Mouse (Mus musculus) heart, embryonic 10.5 days (tissue): Measurements from ENCODE around the gene Arhgef17. TPM values are rescaled to one million over a fixed set of nuclear protein-coding genes. Genes with fewer than 3 reads are reported as not detected.
"Not testable (repeated sequence)": the region's sequence is repeated elsewhere in the genome, so short reads cannot be mapped to it uniquely, and the experiment has no call there.

ENCODE experiments used
- DNase-seq: peaks from one replicate; pipeline ENCODE4 v3.0.0-alpha.2; 2017; ENCODE audit warnings: low spot score
- H3K27ac ChIP-seq: fragments of 300-500 bp; sonication (generic); 2 replicates; pipeline ENCODE4 v1.5.1; 2016; ENCODE audit warnings: mild to moderate bottlenecking
- H3K27me3 ChIP-seq: fragments of 300-500 bp; sonication (generic); 2 replicates; pipeline ENCODE4 v1.6.1; 2016; ENCODE audit warnings: mild to moderate bottlenecking; ENCODE audit not compliant: poor library complexity, insufficient read depth, severe bottlenecking
- H3K36me3 ChIP-seq: fragments of 300-500 bp; sonication (generic); 2 replicates; pipeline ENCODE4 v1.6.1; 2016; ENCODE audit warnings: mild to moderate bottlenecking, moderate library complexity
- H3K4me1 ChIP-seq: fragments of 300-500 bp; sonication (generic); 2 replicates; pipeline ENCODE4 v1.6.1; 2016; ENCODE audit warnings: mild to moderate bottlenecking
- H3K4me3 ChIP-seq: fragments of 300-500 bp; sonication (generic); 2 replicates; pipeline ENCODE4 v1.5.1; 2016; ENCODE audit warnings: mild to moderate bottlenecking, moderate library complexity
- H3K9me3 ChIP-seq: fragments of 300-500 bp; sonication (generic); 2 replicates; pipeline ENCODE4 v1.6.1; 2016; ENCODE audit warnings: mild to moderate bottlenecking, moderate library complexity
- WGBS: fragments of 180-500 bp; shearing (Covaris S2); methylation state at CpG from one replicate; pipeline ENCODE4 v1.1.7; 2016; 5-methylcytosine and 5-hydroxymethylcytosine counted together
- polyA plus RNA-seq: library from polyadenylated mRNA; unstranded; fragments of >200 nt; fragmentation: Nextera tagmentation; extraction: Ambion mirVana; gene quantifications from 2 replicates; pipeline ENCODE4 v1.2.1, GENCODE M21; 2016

Gene Arhgef17
- polyA plus RNA-seq, 1 experiment from 2014 or later: 10.1 TPM

GRCm38 (mm10) chr7:100860450-100860849 is 71.5 kb downstream of the Arhgef17 start:
- Histone ChIP-seq H3K9me3 (no peaks in the 10 kb centered on the region), H3K4me1 (peaks cover 64% of the 10 kb centered on the region), H3K27ac (peak overlapping the region; percentile 49; the same call in 1 of the 2 replicates), H3K27me3 (no peaks in the 10 kb centered on the region), H3K36me3 (no peaks in the 10 kb centered on the region), H3K4me3 (no peak overlapping the region; the same call in 1 of the 2 replicates)
- WGBS: 64% methylated on average over 3 of the region's 3 CpGs
- DNase-seq: peak; percentile 88

GRCm38 (mm10) chr7:100855795-100856573 is 75.9 kb downstream of the Arhgef17 start:
- no peak for DNase-seq
- no peaks in the 10 kb centered on the region for H3K9me3 ChIP-seq
- H3K27me3 ChIP-seq: no peaks in the 10 kb centered on the region
- WGBS: 58% methylated on average over 5 of the region's 5 CpGs
- H3K36me3 ChIP-seq: no peaks in the 10 kb centered on the region
- H3K4me3 ChIP-seq: no peak overlapping the region
- peaks cover 85% of the 10 kb centered on the region for H3K4me1 ChIP-seq
- peak overlapping the region; percentile 76 for H3K27ac ChIP-seq

GRCm38 (mm10) chr7:100855300-100855699 is 76.6 kb downstream of the Arhgef17 start:
- Histone ChIP-seq H3K4me1 (peaks cover 79% of the 10 kb centered on the region), H3K27me3 (no peaks in the 10 kb centered on the region), H3K9me3 (no peaks in the 10 kb centered on the region), H3K27ac (peak overlapping the region; percentile 76), H3K36me3 (no peaks in the 10 kb centered on the region), H3K4me3 (no peak overlapping the region)
- DNase-seq: no peak
- WGBS: 42% methylated on average over 4 of the region's 4 CpGs

- peaks cover 3% of the 10 kb centered on the region; the same call in 1 of the 2 replicates for H3K36me3 ChIP-seq
- H3K4me1 ChIP-seq: peaks cover 76% of the 10 kb centered on the region
- WGBS: 80% methylated on average over 5 of the region's 5 CpGs
- no peaks in the 10 kb centered on the region for H3K9me3 ChIP-seq
- H3K27ac ChIP-seq: peak overlapping the region; percentile 63
- no peak for DNase-seq
- H3K4me3 ChIP-seq: no peak overlapping the region
- H3K27me3 ChIP-seq: no peaks in the 10 kb centered on the region
These were observed 77.0 kb downstream of the Arhgef17 start for GRCm38 (mm10) chr7:100854861-100855260.

- peaks cover 73% of the 10 kb centered on the region for H3K4me1 ChIP-seq
- 38% methylated on average over 6 of the region's 6 CpGs for WGBS
- no peaks in the 10 kb centered on the region for H3K27me3 ChIP-seq
- peaks cover 7% of the 10 kb centered on the region; the same call in 1 of the 2 replicates for H3K36me3 ChIP-seq
- no peak overlapping the region for H3K4me3 ChIP-seq
- H3K27ac ChIP-seq: peak overlapping the region; percentile 63
- DNase-seq: no peak
- no peaks in the 10 kb centered on the region for H3K9me3 ChIP-seq
These were observed 77.6 kb downstream of the Arhgef17 start for GRCm38 (mm10) chr7:100854137-100854814.

GRCm38 (mm10) chr7:100853396-100853795 is 78.5 kb downstream of the Arhgef17 start:
- peaks cover 65% of the 10 kb centered on the region for H3K4me1 ChIP-seq
- 73% methylated on average over 3 of the region's 3 CpGs for WGBS

GRCm38 (mm10) chr7:100851481-100852356 is 80.2 kb downstream of the Arhgef17 start:
- H3K27ac ChIP-seq: peak overlapping the region; percentile 69
- H3K4me1 ChIP-seq: peaks cover 58% of the 10 kb centered on the region

More at GRCm38 (mm10) chr7:100853396-100853795, 78.5 kb downstream of the Arhgef17 start:
- DNase-seq: no peak
- H3K27me3 ChIP-seq: no peaks in the 10 kb centered on the region
- no peak overlapping the region for H3K4me3 ChIP-seq
- H3K9me3 ChIP-seq: no peaks in the 10 kb centered on the region
- H3K36me3 ChIP-seq: peaks cover 7% of the 10 kb centered on the region; the same call in 1 of the 2 replicates
- H3K27ac ChIP-seq: peak overlapping the region; percentile 63

GRCm38 (mm10) chr7:100849508-100849907 is 82.4 kb downstream of the Arhgef17 start:
- no peak for DNase-seq
- 87% methylated on average over 2 of the region's 2 CpGs for WGBS
- Histone ChIP-seq H3K9me3 (no peaks in the 10 kb centered on the region), H3K4me3 (no peak overlapping the region), H3K36me3 (peaks cover 20% of the 10 kb centered on the region; the same call in 1 of the 2 replicates), H3K27ac (no peak overlapping the region), H3K4me1 (peaks cover 51% of the 10 kb centered on the region), H3K27me3 (no peaks in the 10 kb centered on the region)

More at GRCm38 (mm10) chr7:100851481-100852356, 80.2 kb downstream of the Arhgef17 start:
- Histone ChIP-seq H3K36me3 (peaks cover 19% of the 10 kb centered on the region; the same call in 1 of the 2 replicates), H3K4me3 (no peak overlapping the region), H3K9me3 (no peaks in the 10 kb centered on the region), H3K27me3 (no peaks in the 10 kb centered on the region)
- 63% methylated on average over 9 of the region's 9 CpGs for WGBS
- no peak for DNase-seq

GRCm38 (mm10) chr7:100848744-100849143 is 83.2 kb downstream of the Arhgef17 start:
- 40% methylated on average over 6 of the region's 6 CpGs for WGBS
- H3K27me3 ChIP-seq: no peaks in the 10 kb centered on the region
- H3K36me3 ChIP-seq: peaks cover 20% of the 10 kb centered on the region; the same call in 1 of the 2 replicates
- H3K4me1 ChIP-seq: peaks cover 51% of the 10 kb centered on the region
- H3K4me3 ChIP-seq: no peak overlapping the region
- no peaks in the 10 kb centered on the region for H3K9me3 ChIP-seq
- DNase-seq: no peak
- no peak overlapping the region for H3K27ac ChIP-seq

- no peak for DNase-seq
- Histone ChIP-seq H3K9me3 (no peaks in the 10 kb centered on the region), H3K4me1 (peaks cover 36% of the 10 kb centered on the region), H3K27me3 (no peaks in the 10 kb centered on the region), H3K36me3 (peaks cover 24% of the 10 kb centered on the region), H3K4me3 (no peak overlapping the region), H3K27ac (no peak overlapping the region)
- 88% methylated on average over 6 of the region's 6 CpGs for WGBS
These were observed 84.8 kb downstream of the Arhgef17 start for GRCm38 (mm10) chr7:100847131-100847530.

GRCm38 (mm10) chr7:100846033-100846432 is 85.9 kb downstream of the Arhgef17 start:
- Histone ChIP-seq H3K36me3 (peaks cover 31% of the 10 kb centered on the region), H3K4me1 (peaks cover 25% of the 10 kb centered on the region)
- not testable (repeated sequence) for DNase-seq, H3K9me3 ChIP-seq, H3K4me3 ChIP-seq, H3K27ac ChIP-seq, H3K27me3 ChIP-seq
- WGBS: 86% methylated on average over 7 of the region's 7 CpGs

- peaks cover 31% of the 10 kb centered on the region for H3K36me3 ChIP-seq
- H3K4me3 ChIP-seq: no peak overlapping the region
- DNase-seq: no peak
- H3K27me3 ChIP-seq: no peaks in the 10 kb centered on the region
- WGBS: 42% methylated on average over 1 of the region's 1 CpGs
- H3K4me1 ChIP-seq: peaks cover 23% of the 10 kb centered on the region
- H3K27ac ChIP-seq: peak overlapping the region; percentile 13; the same call in 1 of the 2 replicates
- no peaks in the 10 kb centered on the region for H3K9me3 ChIP-seq
These were observed 86.5 kb downstream of the Arhgef17 start for GRCm38 (mm10) chr7:100845412-100845811.
